Mouse (Mus musculus) liver, embryonic 15.5 days (tissue): ENCODE measurements around the gene Tmem221. TPM values are rescaled to one million over a fixed set of nuclear protein-coding genes. Genes with fewer than 3 reads are reported as not detected.
A peak's percentile ranks its signal among the peaks of the same experiment; 100 is the strongest.

Experiments
- ATAC-seq: fragments of 200-750 bp; cut with Nextera tagmentation; 2 replicates; pipeline ENCODE4 v1.8.0; 2017; ENCODE audit warnings: moderate number of reproducible peaks, mild to moderate bottlenecking, moderate library complexity; ENCODE audit not compliant: insufficient read depth
- H3K27ac ChIP-seq: fragments of 300-500 bp; sonication (generic); replicated peaks from 2 replicates; pipeline ENCODE4 v1.5.1; 2015; ENCODE audit warnings: mild to moderate bottlenecking, inconsistent platforms
- H3K27me3 ChIP-seq: fragments of 300-500 bp; sonication (generic); 2 replicates; pipeline ENCODE4 v1.6.1; 2015; ENCODE audit warnings: mild to moderate bottlenecking, inconsistent platforms
- H3K36me3 ChIP-seq: fragments of 300-500 bp; sonication (generic); replicated peaks from 2 replicates; pipeline ENCODE4 v1.6.1; 2015; ENCODE audit warnings: moderate library complexity, mild to moderate bottlenecking, inconsistent platforms
- H3K4me1 ChIP-seq: fragments of 300-500 bp; sonication (generic); replicated peaks from 2 replicates; pipeline ENCODE4 v1.6.1; 2015; ENCODE audit warnings: inconsistent platforms
- H3K4me2 ChIP-seq: fragments of 300-500 bp; sonication (generic); 2 replicates; pipeline ENCODE4 v1.6.1; 2015; ENCODE audit warnings: moderate library complexity, mild to moderate bottlenecking, inconsistent platforms
- H3K4me3 ChIP-seq: fragments of 300-500 bp; sonication (generic); replicated peaks from 2 replicates; pipeline ENCODE4 v1.5.1; 2015; ENCODE audit warnings: mild to moderate bottlenecking, inconsistent platforms
- H3K9ac ChIP-seq: fragments of 300-500 bp; sonication (generic); 2 replicates; pipeline ENCODE4 v1.6.1; 2015; ENCODE audit warnings: moderate library complexity, mild to moderate bottlenecking, inconsistent platforms
- H3K9me3 ChIP-seq: fragments of 300-500 bp; sonication (generic); replicated peaks from 2 replicates; pipeline ENCODE4 v1.6.1; 2016; ENCODE audit warnings: inconsistent platforms
- WGBS: fragments of 180-500 bp; shearing (Covaris S2); methylation state at CpG from one replicate; pipeline ENCODE4 v1.1.7; 2015; ENCODE audit warnings: mixed read lengths; ENCODE audit not compliant: insufficient replicate concordance; 5-methylcytosine and 5-hydroxymethylcytosine counted together
- polyA plus RNA-seq: library from polyadenylated mRNA; unstranded; fragments of >200 nt; fragmentation: Nextera tagmentation; extraction: Ambion mirVana; gene quantifications from 2 replicates; pipeline ENCODE4 v1.2.1, GENCODE M21; 2015

Gene Tmem221
- polyA plus RNA-seq, 1 experiment from 2014 or later: 0.50 TPM

DNA sequence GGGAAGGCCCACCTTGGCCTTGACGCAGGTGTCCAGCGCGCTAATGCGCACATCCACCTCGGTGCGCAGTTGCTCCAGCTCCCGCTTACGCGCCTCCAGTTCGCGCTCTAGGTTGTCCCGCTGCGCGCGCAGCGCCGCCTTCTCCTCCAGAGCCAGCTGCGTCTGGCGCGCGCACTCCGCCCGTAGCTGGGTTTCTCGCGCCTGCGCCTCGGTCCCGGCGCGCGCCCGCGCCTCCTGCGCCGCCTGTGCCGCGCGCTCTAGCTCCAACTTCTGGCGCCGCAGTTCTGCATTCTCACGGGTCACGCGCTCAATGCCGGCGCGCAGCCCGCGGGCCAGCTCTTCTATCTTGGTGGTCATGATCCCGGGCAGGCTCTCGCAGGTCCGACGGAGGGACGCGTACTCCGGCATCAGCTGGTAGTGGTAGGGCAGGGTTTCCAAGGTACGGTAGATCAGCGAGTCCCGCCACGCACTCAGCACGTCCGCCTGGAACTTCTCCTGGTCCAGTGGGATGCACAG lies 51.0 kb downstream of the Tmem221 start:
- peak; percentile 39 for ATAC-seq
- no peaks in the 10 kb centered on the region for H3K9me3 ChIP-seq
- peak overlapping the region; percentile 35 for H3K4me3 ChIP-seq
- no peaks in the 10 kb centered on the region for H3K36me3 ChIP-seq
- H3K4me2 ChIP-seq: peak overlapping the region; percentile 64
- no peak overlapping the region for H3K9ac ChIP-seq
- 1% methylated on average over 61 of the region's 61 CpGs for WGBS
- H3K27ac ChIP-seq: no peak overlapping the region
- H3K4me1 ChIP-seq: peaks cover 26% of the 10 kb centered on the region
- H3K27me3 ChIP-seq: peaks cover 50% of the 10 kb centered on the region

DNA sequence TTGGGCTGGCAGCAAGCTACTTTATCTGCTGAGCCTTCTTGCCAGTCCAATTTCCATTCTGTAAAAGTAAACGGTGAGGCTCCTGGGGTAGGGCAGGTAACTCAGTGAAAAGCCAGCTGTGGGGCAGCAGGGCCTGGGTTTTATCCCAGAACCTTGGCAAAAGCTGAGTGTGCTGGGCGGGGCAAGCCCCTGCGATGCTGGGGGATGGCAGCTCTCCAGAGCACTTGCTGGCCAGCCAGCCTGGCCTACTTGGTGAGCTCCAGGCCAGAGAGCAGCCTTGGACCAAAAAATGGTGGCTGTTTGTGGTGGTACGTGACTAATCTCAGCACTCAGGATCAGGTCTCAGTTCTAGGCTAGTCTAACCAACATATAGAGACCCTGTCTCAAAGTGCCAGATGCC lies 52.7 kb downstream of the Tmem221 start:
- H3K36me3 ChIP-seq: no peaks in the 10 kb centered on the region
- H3K9ac ChIP-seq: no peak overlapping the region
- 61% methylated on average over 4 of the region's 4 CpGs for WGBS
- no peak overlapping the region for H3K27ac ChIP-seq
- H3K4me2 ChIP-seq: no peak overlapping the region
- ATAC-seq: no peak
- no peak overlapping the region for H3K4me3 ChIP-seq
- peaks cover 46% of the 10 kb centered on the region for H3K27me3 ChIP-seq
- peaks cover 11% of the 10 kb centered on the region for H3K4me1 ChIP-seq
- no peaks in the 10 kb centered on the region for H3K9me3 ChIP-seq

- Histone ChIP-seq H3K4me1 (peaks cover 11% of the 10 kb centered on the region), H3K4me2 (no peak overlapping the region), H3K27me3 (peaks cover 44% of the 10 kb centered on the region), H3K27ac (no peak overlapping the region), H3K9ac (no peak overlapping the region), H3K36me3 (no peaks in the 10 kb centered on the region), H3K9me3 (no peaks in the 10 kb centered on the region), H3K4me3 (no peak overlapping the region)
- no peak for ATAC-seq
- 54% methylated on average over 4 of the region's 4 CpGs for WGBS
Observed at GRCm38 (mm10) chr8:71505326-71505725, 53.3 kb downstream of the Tmem221 start.

DNA sequence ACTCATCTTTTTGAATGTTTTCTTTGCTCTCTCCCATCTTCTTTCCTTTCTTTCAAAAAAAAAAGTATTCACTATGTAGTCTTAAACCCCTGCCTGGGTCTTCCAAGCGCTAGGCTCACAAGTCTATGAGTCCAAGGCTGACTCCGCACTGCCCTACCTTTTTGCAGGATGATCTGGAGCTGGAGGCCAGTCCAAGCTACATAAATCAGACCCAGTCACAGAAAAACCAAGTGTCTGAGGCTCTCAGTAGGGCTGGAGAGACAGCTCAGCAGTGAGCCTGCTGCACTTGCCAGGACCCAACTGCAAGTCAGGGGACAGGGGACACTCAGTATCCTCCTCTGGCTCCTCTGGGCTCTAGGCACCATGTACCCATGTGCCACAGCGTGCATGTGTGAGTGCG lies 54.3 kb downstream of the Tmem221 start:
- H3K4me1 ChIP-seq: peaks cover 14% of the 10 kb centered on the region
- no peak for ATAC-seq
- WGBS: 85% methylated on average over 4 of the region's 4 CpGs

More for the DNA sequence above, 54.3 kb downstream of the Tmem221 start:
- H3K27me3 ChIP-seq: peaks cover 40% of the 10 kb centered on the region
- H3K36me3 ChIP-seq: no peaks in the 10 kb centered on the region
- H3K27ac ChIP-seq: no peak overlapping the region
- H3K4me2 ChIP-seq: no peak overlapping the region
- no peak overlapping the region for H3K9ac ChIP-seq
- no peak overlapping the region for H3K4me3 ChIP-seq
- no peaks in the 10 kb centered on the region for H3K9me3 ChIP-seq

Other genes with a start within 250 kb of the Tmem221 start
- 38.7 and 41.1 TPM in 2 replicates for gene Use1, start 192.0 kb downstream of the Tmem221 start, polyA plus RNA-seq
- 4.6 and 5.2 TPM in 2 replicates for gene Ocel1, start 187.6 kb downstream of the Tmem221 start, polyA plus RNA-seq
- 24.1 and 27.0 TPM in 2 replicates for gene Nr2f6, start 176.9 kb downstream of the Tmem221 start, polyA plus RNA-seq
- 3.3 and 5.2 TPM in 2 replicates for gene Ushbp1, start 163.1 kb downstream of the Tmem221 start, polyA plus RNA-seq
- gene Babam1, start 162.0 kb downstream of the Tmem221 start, polyA plus RNA-seq: 56.0 and 58.5 TPM in 2 replicates
- gene Ankle1, start 152.9 kb downstream of the Tmem221 start, polyA plus RNA-seq: 42.0 and 54.0 TPM in 2 replicates
- gene Abhd8, start 95.2 kb downstream of the Tmem221 start, polyA plus RNA-seq: 9.1 and 9.2 TPM in 2 replicates
- 81.2 and 96.6 TPM in 2 replicates for gene Mrpl34, start 93.9 kb downstream of the Tmem221 start, polyA plus RNA-seq
- gene Dda1, start 89.7 kb downstream of the Tmem221 start, polyA plus RNA-seq: 38.3 and 42.6 TPM in 2 replicates
- gene Ano8, start 72.9 kb downstream of the Tmem221 start, polyA plus RNA-seq: 0.15 and 0.20 TPM in 2 replicates
- gene Gtpbp3, start 70.8 kb downstream of the Tmem221 start, polyA plus RNA-seq: 4.2 and 5.1 TPM in 2 replicates
- 22.4 and 23.9 TPM in 2 replicates for gene Plvap, start 47.1 kb downstream of the Tmem221 start, polyA plus RNA-seq
- 0.06 and 0.14 TPM in 2 replicates for gene Ccdc194, start 33.2 kb downstream of the Tmem221 start, polyA plus RNA-seq
- gene Bst2, start 21.4 kb downstream of the Tmem221 start, polyA plus RNA-seq: 35.3 and 37.3 TPM in 2 replicates
- 31.6 and 35.2 TPM in 2 replicates for gene Mvb12a, start 15.9 kb downstream of the Tmem221 start, polyA plus RNA-seq
- gene Nxnl1, start 7.7 kb upstream of the Tmem221 start, polyA plus RNA-seq: 0.09 TPM in 1 of 2 replicates, not detected in the other
- gene Slc27a1, start 10.0 kb upstream of the Tmem221 start, polyA plus RNA-seq: 2.3 and 3.0 TPM in 2 replicates
- gene Pgls, start 33.3 kb upstream of the Tmem221 start, polyA plus RNA-seq: 90.7 and 92.8 TPM in 2 replicates
- gene Fam129c, start 38.8 kb upstream of the Tmem221 start, polyA plus RNA-seq: 0.99 and 1.4 TPM in 2 replicates
- gene Colgalt1, start 52.1 kb upstream of the Tmem221 start, polyA plus RNA-seq: 23.0 and 25.6 TPM in 2 replicates
- gene Unc13a, start 112.9 kb upstream of the Tmem221 start, polyA plus RNA-seq: 0.16 and 0.20 TPM in 2 replicates
- 6.4 and 6.9 TPM in 2 replicates for gene Jak3, start 117.4 kb upstream of the Tmem221 start, polyA plus RNA-seq
- gene Insl3, start 130.3 kb upstream of the Tmem221 start, polyA plus RNA-seq: 2.2 and 3.0 TPM in 2 replicates
- gene B3gnt3, start 142.9 kb upstream of the Tmem221 start, polyA plus RNA-seq: 4.1 and 5.2 TPM in 2 replicates
- gene Fcho1, start 166.8 kb upstream of the Tmem221 start, polyA plus RNA-seq: 23.0 and 25.0 TPM in 2 replicates